Mouse (Mus musculus): ENCODE results near the gene Eif4a1.

DNA sequence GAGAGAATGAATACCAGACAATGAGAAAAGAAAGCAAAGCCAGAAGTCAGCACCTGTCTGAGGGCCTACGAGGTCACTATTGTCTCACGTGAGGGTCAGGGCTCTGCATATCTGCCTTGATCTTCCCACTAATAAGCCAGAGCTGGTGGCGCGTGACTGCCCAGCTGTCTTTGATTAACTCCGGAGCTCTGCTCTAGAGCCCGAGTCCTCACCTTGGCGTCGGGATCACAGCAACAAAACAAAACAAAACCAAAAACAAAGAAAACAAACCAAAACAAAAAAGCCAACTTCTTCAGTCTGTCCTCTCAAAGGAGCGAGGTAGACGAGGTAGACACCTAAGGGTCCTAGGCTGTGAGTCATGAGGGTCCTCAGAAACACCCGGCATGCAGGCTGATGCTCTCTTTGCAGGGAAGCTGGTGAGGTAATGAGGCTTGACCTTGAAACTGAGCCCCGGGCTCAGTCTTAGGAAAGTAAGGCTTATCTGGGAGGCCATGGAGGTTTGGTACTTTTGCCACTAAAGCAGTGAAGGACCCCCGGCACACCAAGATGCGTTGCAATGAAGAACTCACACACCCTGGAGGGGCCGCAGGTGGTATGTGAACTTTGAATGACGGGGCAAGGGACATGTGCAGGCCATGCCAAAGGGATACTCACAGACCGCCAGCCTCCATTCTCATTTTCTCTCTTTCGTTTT, 42.6 kb upstream of the Eif4a1 start:
- TF ChIP-seq ELF1 (IDR thresholded peaks at IDR 0.05; ENCODE audit: low read depth, low read length) (no peak), POLR2A (IDR thresholded peaks at IDR 0.05; ENCODE audit: low read depth, low read length) (no peak), CTCF (conservative IDR thresholded peaks at IDR 0.05 in 1 of 2, IDR thresholded peaks at IDR 0.05 in 1 of 2; ENCODE audit: low read depth in 2 of 2, low read length in 2 of 2) (no peak), MXI1 (IDR thresholded peaks at IDR 0.05; ENCODE audit: low read depth, low read length) (no peak), E2F4 (IDR thresholded peaks at IDR 0.05; ENCODE audit: insufficient replicate concordance, low read depth, low read length) (no peak), NRF1 (IDR thresholded peaks at IDR 0.05; ENCODE audit: low read depth, low read length) (no peak), EP300 (IDR thresholded peaks at IDR 0.05; ENCODE audit: low read length) (no peak), POLR2AphosphoS2 (IDR thresholded peaks at IDR 0.05; ENCODE audit: low read depth, low read length) (no peak), USF1 (IDR thresholded peaks at IDR 0.05; ENCODE audit: low read depth, low read length) (no peak), ZKSCAN1 (IDR thresholded peaks at IDR 0.05; ENCODE audit: borderline replicate concordance, low read depth, low read length) (no peak), MAX (IDR thresholded peaks at IDR 0.05; ENCODE audit: low read length) (no peak), UBTF (IDR thresholded peaks at IDR 0.05; ENCODE audit: low read depth, low read length) (no peak)

Measured in CH12.LX (cell line).